Mouse (Mus musculus): Measurements from ENCODE around the gene Fancc. TPM values are rescaled to one million over a fixed set of nuclear protein-coding genes. Genes with fewer than 3 reads are reported as not detected.

Gene Fancc
- total RNA-seq, 2 experiments from 2014 or later: 5.2 to 7.0 TPM

DNA sequence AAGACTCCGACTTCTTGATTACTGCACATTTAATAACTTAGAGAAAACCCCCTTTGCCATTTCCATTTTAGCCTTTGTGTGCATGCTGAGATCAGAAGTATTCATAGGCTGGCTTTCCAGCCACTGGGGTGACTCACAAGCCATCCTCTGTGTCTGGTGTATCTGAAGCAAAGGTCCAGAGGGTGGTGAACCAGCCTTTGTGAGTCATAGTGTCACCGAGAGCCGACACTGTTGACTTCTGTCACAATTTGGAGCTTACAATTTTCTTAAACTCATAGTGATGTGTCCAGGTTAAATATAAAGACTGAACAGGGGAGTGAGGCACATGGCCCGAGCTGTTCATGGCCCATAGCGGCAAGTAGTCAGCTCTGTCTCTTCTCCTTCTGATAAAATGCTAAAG lies 253.5 kb downstream of the Fancc start:
- no peak for DNase-seq

DNA sequence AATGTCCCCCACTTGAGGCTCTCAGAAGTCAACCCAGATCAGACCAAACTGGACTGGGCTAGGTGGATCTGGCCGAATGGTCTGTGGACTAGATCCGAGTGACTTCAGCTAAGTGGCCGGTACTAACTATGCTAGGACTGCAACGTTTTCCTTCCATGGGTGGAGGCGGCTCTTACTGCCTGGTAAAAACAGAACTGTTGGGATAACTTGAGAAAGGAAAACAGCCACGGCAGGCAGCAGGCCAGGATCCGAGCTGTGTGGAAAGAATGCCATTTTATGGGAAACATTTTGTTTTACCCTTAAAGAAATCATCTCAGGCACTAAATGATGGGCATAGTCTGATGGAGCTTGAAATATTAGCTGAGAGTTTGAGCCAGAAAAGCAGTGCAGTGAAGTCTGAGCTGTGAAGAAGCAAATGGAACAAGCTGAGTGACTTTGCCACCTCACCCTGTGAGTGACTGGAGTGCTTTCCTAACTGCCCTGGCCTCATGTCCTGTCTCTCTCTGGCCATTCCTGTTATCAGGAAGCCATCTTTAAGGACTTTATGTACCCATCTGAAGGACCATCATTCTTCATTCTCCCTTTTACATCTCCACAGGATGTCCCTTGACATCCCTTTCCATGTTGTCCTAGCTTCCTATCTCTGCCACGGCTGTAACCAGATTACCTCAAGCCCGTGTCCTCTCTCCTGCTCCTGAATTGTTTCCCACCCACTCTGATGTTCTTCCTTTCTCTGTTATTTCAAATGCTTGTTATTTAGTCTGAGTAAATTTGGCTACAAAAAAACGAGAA lies 254.5 kb downstream of the Fancc start:
- DNase-seq: no peak

DNA sequence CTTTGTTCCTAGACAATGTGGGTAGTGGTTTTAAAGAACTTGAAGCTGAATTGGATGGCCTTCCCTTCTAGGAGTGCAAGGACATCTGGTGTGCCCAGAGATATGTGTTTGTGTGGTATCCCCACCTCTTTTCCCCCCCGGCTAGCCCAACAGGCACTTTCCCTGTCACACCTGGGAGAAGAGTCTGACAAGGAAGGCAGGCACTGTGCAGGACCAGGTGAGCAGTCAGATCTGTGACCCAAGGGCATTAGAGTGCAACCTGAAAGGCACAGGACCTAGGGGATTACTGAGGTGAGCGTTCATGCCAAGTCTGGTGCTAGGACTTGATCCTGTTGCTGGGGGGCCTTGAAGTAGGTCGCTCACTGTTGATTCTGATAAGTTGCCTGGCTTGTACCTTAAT lies 255.4 kb downstream of the Fancc start:
- DNase-seq: no peak

DNA sequence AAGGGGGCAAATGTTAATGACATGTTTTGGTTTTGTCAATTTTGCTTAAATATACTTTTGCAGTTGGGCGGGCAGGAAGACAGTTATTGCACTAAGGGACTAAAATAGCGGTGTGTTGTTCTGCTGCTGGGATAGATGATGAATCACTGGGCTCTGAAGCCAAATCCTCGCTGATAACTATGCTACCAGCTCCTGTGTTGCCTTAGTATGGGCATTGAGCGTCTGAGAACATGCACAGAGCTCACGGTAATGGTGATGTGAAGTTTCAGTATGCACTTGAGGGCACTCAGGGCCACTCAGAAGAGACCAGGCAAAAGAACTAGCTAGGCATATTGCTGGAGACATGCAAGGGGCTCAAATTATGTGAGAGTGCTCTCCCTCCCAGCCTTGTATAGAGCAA lies 256.2 kb downstream of the Fancc start:
- DNase-seq: no peak

DNA sequence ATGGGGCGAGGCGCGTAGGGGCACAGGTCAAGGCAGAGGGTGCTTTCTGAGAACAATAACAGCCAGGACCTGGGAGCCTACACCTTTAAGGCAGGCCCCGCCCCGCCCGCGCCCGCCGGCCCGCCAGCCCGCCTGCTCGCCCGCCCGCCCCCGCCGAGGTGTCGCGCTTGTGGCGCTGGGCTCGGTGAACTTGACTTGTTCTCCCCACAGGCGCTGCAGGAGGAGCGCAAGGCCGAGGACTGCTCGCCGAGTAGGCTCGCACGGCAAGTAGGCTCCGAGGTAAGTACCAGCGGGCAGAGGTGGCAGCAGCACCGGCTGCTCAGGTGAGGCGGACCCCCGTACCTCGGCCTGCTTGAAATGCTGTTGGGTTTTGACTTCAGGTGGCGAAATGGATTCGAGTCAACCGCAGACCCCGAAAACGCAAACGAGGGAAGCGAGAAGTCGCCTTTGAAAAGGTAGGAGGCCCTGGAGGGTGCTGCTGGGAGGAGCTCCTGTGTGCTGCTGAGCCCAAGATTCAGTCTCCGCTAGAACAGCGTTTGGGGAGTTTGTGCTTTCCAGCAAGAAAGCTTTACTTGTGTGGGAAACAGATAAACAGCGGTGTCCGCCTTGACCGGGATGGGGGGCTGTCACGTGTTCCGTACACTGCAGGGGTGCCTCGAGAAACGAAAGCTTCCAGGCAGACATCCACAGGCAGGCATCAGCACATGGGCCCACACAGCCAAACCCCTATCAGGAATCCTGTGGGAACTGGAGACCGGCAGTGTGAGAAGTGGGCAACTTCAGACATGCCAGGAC lies 257.0 kb downstream of the Fancc start:
- DNase-seq: peak; percentile 86

DNA sequence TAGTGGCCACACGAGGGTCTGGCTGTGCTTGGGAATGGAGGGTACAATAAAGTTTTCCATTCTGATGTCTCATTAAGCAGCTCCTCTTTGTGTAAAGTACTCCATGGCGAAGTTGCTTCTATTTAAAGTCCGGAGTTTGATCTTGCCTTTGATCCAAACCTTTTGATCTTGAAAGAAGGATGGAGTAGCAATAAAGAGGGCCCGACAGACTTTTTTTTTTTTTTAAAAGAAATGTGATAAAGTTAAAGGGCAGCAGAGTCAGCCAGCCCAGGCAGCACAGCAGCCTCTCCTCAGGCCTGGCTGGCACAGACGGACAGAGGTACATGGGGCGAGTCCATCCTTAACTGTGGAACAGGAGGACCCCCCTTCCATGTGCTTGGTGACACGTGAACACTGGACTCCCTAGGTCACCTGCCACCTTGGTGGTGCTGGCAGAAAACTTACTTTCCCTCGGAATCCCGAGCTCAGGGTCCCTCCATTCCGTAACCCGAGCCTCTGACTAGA lies 257.7 kb downstream of the Fancc start:
- no peak for DNase-seq

DNA sequence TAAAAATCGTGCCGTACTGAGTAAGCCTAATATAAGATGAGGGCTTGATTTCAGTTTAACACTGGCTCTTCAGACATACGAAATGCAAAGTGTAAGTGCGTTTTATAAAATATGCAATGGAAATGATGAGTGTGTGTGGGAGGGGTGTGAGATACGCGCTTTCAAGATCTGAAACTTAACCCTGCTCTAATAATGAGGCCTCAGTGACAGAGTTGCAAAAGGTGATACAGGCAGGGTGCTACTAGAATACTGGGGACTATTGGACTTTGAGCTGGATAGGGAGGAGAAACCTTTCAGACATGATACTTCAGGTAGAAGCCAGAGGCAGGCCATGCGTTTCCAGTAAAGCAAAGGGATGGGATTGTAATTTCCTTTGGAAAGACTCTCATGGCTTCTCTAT lies 259.0 kb downstream of the Fancc start:
- no peak for DNase-seq

DNA sequence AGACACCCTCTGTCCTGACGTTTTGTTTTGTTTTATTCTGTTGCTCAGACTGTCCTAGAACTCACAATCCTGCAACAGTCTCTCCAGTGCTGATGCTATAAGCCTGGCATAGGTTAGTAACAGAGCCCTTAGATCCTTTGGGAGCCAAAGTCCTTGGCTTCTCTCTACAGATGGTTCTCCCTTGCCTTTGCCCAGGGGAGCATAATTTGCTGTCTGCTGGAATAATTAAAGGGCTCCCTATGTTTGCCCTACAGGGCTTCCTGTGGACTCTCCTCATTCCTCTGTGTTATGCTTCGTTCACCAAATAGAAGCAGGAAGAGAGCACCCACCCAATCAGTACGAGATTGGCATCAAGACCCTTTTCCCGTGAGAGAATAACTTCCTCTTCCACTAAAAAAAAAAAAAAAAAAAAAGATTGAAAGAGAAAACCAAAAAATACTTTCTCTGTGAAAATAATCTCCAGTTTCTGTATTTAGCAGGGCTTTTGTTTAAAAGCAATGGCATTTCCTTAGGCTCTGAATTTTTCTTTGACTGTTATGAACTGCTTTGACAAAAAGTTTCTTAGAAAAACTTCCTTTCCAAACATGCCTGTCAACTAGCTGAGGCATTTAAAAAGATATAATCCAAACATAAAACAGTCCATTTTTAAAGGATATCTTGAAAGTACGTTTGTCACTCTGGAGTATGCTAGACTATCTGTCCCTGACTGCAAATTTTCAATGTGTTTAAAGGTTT lies 260.8 kb downstream of the Fancc start:
- DNase-seq: no peak

DNA sequence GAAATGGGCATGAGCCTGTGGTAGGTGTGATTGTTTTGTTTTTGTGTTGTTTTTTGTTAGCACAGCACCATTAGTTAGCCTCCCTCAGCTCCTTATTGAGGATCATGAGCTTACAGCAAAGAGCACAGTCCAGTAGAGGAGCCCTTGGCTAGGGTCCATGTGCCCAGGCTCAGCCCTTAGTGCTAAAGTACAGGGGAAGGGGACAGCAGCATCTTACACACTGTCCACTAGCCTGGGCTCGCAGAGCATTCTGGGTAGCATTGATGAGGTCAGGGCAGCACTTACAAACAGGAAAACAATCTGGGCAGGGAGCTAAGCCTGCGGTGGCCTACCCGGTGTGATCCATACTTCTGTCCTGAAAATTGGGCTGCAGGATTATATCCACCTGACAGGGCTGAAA lies 261.5 kb downstream of the Fancc start:
- DNase-seq: no peak

Small RNA genes within 50 kb of the gene (microRNA-seq; reads per million reads assigned to microRNA genes)
- gene Mir23b: 39,396 to 43,748 reads per million in 2 experiments
- 0 reads per million in 2 experiments for gene Mir24-1
- gene Mir27b: 2,621 to 3,107 reads per million in 2 experiments
- gene Mir3074-1: 0 reads per million in 2 experiments

Other genes with a start within 250 kb of the Fancc start
- 10 to 100 TPM; 13.6 to 20.3 TPM for gene Ptch1, start 76.3 kb upstream of the Fancc start, total RNA-seq (2021)